Mouse (Mus musculus) E14TG2a.4 (cell line): ENCODE results near the gene Cdc123.

Experiments used
- CTCF ChIP-seq: conservative IDR thresholded peaks from 2 replicates; pipeline ENCODE4 v1.5.1; 2014; ENCODE audit warnings: low read length
- NANOG ChIP-seq: IDR thresholded peaks from 2 replicates; pipeline ENCODE4 v1.6.1; 2014; ENCODE audit warnings: borderline replicate concordance, low read length, mixed read lengths

DNA sequence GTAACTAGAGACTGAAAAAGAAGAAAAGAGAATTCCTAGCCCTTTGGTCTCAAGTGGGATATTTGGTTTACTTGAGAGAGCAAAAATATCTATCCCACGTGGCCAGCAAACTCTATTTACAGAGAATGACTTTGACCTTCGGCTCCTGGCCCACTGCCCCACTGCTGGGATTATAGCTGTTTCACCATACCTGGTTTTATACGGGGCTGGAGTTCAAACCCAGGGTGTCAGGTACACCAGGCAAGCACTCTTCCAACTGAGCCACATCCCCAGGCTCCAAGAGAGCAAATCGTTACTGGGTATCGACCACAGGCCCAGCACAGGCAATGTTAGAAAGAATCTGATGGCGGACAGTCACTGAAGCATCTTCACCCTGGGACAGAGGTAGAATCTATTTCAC is 95.8 kb downstream of the Cdc123 start:
- TF ChIP-seq CTCF: no peak
- no peak for TF ChIP-seq NANOG
